Mouse (Mus musculus): Measurements from ENCODE around the gene Cd248.
A peak's percentile ranks its signal among the peaks of the same experiment; 100 is the strongest.

- peak; percentile 82 for TF ChIP-seq CTCF (IDR thresholded peaks at IDR 0.05)
- no peak for TF ChIP-seq EP300 (IDR thresholded peaks at IDR 0.05; ENCODE audit: insufficient read depth, low read depth, low read length)
Observed at GRCm38 (mm10) chr19:5050047-5050905, 17.6 kb upstream of the Cd248 start, which contains the start of gene Rin1.

Data from heart, adult 2 months (tissue).